Mouse (Mus musculus) lung, embryonic 15.5 days (tissue): ENCODE results near the gene Ackr4. TPM values are rescaled to one million over a fixed set of nuclear protein-coding genes. Genes with fewer than 3 reads are reported as not detected.

Experiments
- ATAC-seq: fragments of 200-750 bp; cut with Nextera tagmentation; 2 replicates; pipeline ENCODE4 v1.8.0; 2017; ENCODE audit warnings: moderate number of reproducible peaks, borderline replicate concordance; ENCODE audit not compliant: low FRiP score, low TSS enrichment; ENCODE audit errors: extremely low read depth
- H3K27ac ChIP-seq: fragments of 300-500 bp; sonication (generic); 2 replicates; pipeline ENCODE4 v1.5.1; 2015; ENCODE audit warnings: moderate library complexity, mild to moderate bottlenecking, inconsistent platforms
- H3K27me3 ChIP-seq: fragments of 300-500 bp; sonication (generic); 2 replicates; pipeline ENCODE4 v1.6.1; 2015; ENCODE audit warnings: inconsistent platforms
- H3K36me3 ChIP-seq: fragments of 300-500 bp; sonication (generic); 2 replicates; pipeline ENCODE4 v1.6.1; 2015; ENCODE audit warnings: inconsistent platforms
- H3K4me1 ChIP-seq: fragments of 300-500 bp; sonication (generic); 2 replicates; pipeline ENCODE4 v1.6.1; 2015; ENCODE audit warnings: inconsistent platforms
- H3K4me2 ChIP-seq: fragments of 300-500 bp; sonication (generic); 2 replicates; pipeline ENCODE4 v1.6.1; 2015; ENCODE audit warnings: inconsistent platforms, mild to moderate bottlenecking, moderate library complexity
- H3K4me3 ChIP-seq: fragments of 300-500 bp; sonication (generic); 2 replicates; pipeline ENCODE4 v1.5.1; 2015; ENCODE audit warnings: mild to moderate bottlenecking, inconsistent platforms
- H3K9ac ChIP-seq: fragments of 300-500 bp; sonication (generic); 2 replicates; pipeline ENCODE4 v1.6.1; 2015; ENCODE audit warnings: inconsistent platforms
- H3K9me3 ChIP-seq: fragments of 300-500 bp; sonication (generic); 2 replicates; pipeline ENCODE4 v1.6.1; 2016; ENCODE audit warnings: inconsistent platforms
- WGBS: fragments of 180-500 bp; shearing (Covaris S2); methylation state at CpG from one replicate; pipeline ENCODE4 v1.1.7; 2015; 5-methylcytosine and 5-hydroxymethylcytosine counted together
- polyA plus RNA-seq: library from polyadenylated mRNA; unstranded; fragments of >200 nt; fragmentation: Nextera tagmentation; extraction: Ambion mirVana; gene quantifications from 2 replicates; pipeline ENCODE4 v1.2.1, GENCODE M21; 2015

Ackr4 gene
- polyA plus RNA-seq, 1 experiment from 2014 or later, result 1.5 TPM

DNA sequence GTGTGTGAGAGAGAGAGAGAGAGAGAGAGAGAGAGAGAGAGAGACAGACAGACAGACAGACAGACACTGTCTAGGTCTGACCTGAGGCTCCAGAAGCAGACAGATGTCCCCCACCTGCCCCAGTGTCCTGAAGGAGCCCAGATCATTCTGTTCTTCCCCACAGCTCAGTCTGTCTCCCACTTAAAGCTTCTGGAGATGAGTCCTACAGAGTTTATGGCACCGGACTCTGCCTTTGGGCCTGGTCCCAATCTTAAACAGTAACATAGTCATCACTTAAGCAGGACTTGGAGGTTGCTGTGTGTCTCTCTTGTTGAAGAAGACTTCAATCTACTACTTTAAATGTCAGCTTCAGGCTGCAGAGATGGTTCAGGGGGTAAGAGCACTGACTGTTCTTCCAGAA is 48.0 kb downstream of the Ackr4 start:
- no peak for ATAC-seq
- H3K36me3 ChIP-seq, result no peaks in the 10 kb centered on the region
- no peak overlapping the region for H3K27ac ChIP-seq
- H3K4me3 ChIP-seq, result no peak overlapping the region
- no peak overlapping the region for H3K4me2 ChIP-seq
- H3K4me1 ChIP-seq, result no peaks in the 10 kb centered on the region
- H3K9ac ChIP-seq, result no peak overlapping the region
- 95% methylated on average over 1 of the region's 1 CpGs for WGBS
- H3K9me3 ChIP-seq, result no peaks in the 10 kb centered on the region
- no peaks in the 10 kb centered on the region for H3K27me3 ChIP-seq

GRCm38 (mm10) chr9:104075808-104076207 is 50.9 kb downstream of the Ackr4 start:
- Histone ChIP-seq H3K4me1 (no peaks in the 10 kb centered on the region), H3K27me3 (no peaks in the 10 kb centered on the region), H3K27ac (no peak overlapping the region), H3K36me3 (no peaks in the 10 kb centered on the region), H3K4me2 (no peak overlapping the region), H3K9me3 (no peaks in the 10 kb centered on the region), H3K4me3 (no peak overlapping the region), H3K9ac (no peak overlapping the region)
- ATAC-seq, result no peak
- WGBS, result 64% methylated on average over 2 of the region's 2 CpGs

GRCm38 (mm10) chr9:104070863-104071604 is 55.7 kb downstream of the Ackr4 start:
- H3K36me3 ChIP-seq, result no peaks in the 10 kb centered on the region
- no peak overlapping the region for H3K27ac ChIP-seq
- no peak overlapping the region for H3K4me3 ChIP-seq
- H3K4me2 ChIP-seq, result no peak overlapping the region
- no peaks in the 10 kb centered on the region for H3K9me3 ChIP-seq
- no peaks in the 10 kb centered on the region for H3K4me1 ChIP-seq
- H3K9ac ChIP-seq, result no peak overlapping the region
- 67% methylated on average over 8 of the region's 8 CpGs for WGBS
- H3K27me3 ChIP-seq, result no peaks in the 10 kb centered on the region
- ATAC-seq, result no peak

GRCm38 (mm10) chr9:104070241-104070640 is 56.5 kb downstream of the Ackr4 start:
- Histone ChIP-seq H3K27me3 (no peaks in the 10 kb centered on the region), H3K27ac (no peak overlapping the region), H3K4me3 (no peak overlapping the region), H3K4me1 (no peaks in the 10 kb centered on the region), H3K9ac (no peak overlapping the region), H3K9me3 (no peaks in the 10 kb centered on the region), H3K36me3 (no peaks in the 10 kb centered on the region), H3K4me2 (no peak overlapping the region)
- WGBS, result 66% methylated on average over 4 of the region's 4 CpGs
- ATAC-seq, result no peak

DNA sequence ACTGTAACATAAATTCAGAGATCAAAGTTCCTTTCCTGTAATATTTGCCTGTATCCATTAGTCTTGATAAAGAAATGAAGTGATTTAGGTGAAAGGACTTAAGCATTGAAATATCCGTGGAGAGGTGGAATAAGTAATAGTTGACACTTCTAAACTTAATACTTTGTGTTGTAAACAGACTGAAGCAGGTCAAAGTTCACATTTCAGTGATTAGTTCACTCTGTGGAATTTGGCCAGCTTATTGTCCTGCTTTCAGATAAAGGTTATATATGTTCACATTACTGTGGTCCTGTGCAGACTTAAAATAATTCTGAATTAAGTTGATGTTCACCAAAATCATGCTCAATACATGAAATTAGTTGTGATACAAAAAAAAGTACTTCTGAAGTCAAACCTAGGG is 62.2 kb downstream of the Ackr4 start:
- no peak overlapping the region for H3K27ac ChIP-seq
- no peaks in the 10 kb centered on the region for H3K9me3 ChIP-seq
- H3K4me1 ChIP-seq, result peaks cover 18% of the 10 kb centered on the region
- H3K4me3 ChIP-seq, result no peak overlapping the region
- no peak for ATAC-seq
- H3K9ac ChIP-seq, result no peak overlapping the region
- no peaks in the 10 kb centered on the region for H3K27me3 ChIP-seq
- WGBS, result 18% methylated on average over 1 of the region's 1 CpGs
- peaks cover 13% of the 10 kb centered on the region for H3K36me3 ChIP-seq
- H3K4me2 ChIP-seq, result no peak overlapping the region

DNA sequence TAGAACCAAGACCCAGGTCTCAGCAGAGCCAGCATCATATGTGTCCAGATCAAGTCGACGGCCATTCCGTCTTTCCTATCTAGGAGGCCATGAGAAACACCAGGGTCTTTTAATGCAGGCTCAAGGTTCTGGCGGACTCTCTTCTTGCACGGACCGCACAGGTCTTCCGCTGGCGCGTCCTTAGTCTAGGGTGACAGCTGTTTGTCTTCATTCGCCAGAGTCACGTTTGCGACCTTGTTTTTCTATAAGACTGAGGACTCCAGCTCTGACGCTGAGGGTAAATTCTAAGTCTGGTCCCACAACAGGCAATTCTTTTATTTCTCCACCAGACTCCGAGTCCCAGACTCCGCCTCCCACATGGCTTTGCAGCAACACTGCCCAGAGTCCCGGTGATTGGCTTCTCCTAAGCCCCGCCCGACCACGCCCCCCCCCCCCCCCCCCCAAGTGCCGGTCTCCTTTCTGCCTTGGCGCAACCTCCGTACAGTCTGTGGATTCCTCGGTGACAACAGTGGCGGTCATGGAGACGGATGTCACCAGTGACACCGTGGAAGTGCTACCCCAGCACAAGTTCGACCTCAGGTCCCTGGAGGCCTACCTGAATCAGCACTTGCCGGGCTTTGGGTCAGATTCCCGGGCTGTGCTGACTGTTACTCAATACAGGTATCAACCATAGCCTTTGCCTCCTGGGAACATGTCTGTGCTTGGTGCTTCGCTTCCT is 63.3 kb downstream of the Ackr4 start, which contains the start of gene Acad11:
Gene Acad11 (plus strand): TSS at position 134 of the 718 bp plus-strand sequence.
- Histone ChIP-seq H3K36me3 (peaks cover 15% of the 10 kb centered on the region), H3K9ac (peak within 1 kb of the TSS; percentile 86), H3K27me3 (no peaks in the 10 kb centered on the region), H3K4me1 (peaks cover 18% of the 10 kb centered on the region), H3K27ac (peak within 1 kb of the TSS; percentile 76), H3K9me3 (no peaks in the 10 kb centered on the region), H3K4me3 (peak within 1 kb of the TSS; percentile 99), H3K4me2 (peak within 1 kb of the TSS; percentile 89)
- peak; percentile 96 for ATAC-seq
- 0% methylated on average over 30 of the region's 30 CpGs for WGBS

DNA sequence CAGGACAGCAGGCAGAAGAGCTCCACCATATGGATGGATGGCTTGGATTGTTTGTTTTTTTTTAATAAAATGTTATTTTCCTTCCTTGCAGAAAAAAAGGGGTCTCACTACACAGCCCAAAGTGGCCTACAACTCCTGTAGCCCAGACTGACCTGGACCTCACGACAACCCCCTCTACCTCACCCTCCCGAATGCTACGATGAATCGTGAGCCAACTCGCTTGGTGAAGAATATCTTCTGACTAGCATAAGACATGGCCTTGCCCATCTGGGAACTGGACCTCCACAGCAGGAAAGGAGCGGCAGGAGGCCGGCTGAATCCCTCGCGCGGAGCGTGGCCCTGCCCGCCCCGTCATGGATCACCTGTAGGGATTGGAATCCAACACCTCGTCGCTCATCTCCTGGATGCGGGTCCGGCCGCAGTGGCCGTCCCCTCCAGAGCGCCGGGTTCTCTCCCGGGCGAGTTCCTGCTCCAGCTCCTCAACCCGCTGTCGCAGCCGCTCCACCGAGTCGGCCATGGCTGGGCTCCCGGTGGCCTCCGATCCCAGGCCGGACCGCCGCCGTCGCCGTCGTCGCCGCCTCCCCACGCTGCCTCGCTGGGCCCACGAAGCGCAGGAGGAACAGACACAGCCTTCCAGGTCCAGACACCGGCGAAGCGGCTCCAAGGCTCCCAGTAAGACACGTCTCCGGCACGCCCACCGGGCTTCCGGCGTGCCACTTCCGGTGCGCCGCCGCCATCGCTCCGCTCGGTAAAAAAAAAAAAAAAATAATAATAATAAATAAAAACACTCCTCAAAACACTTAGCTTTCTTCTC is 64.1 kb downstream of the Ackr4 start, which contains the start of gene Uba5:
Gene Uba5 (minus strand): TSS at position 705 of the 814 bp plus-strand sequence.
- Histone ChIP-seq H3K9ac (peak within 1 kb of the TSS; percentile 86), H3K4me1 (peaks cover 18% of the 10 kb centered on the region), H3K27ac (peak within 1 kb of the TSS; percentile 76), H3K27me3 (no peaks in the 10 kb centered on the region), H3K4me2 (peak within 1 kb of the TSS; percentile 89), H3K4me3 (peak within 1 kb of the TSS; percentile 99), H3K9me3 (no peaks in the 10 kb centered on the region), H3K36me3 (peaks cover 22% of the 10 kb centered on the region)
- under 1% methylated on average over 59 of the region's 59 CpGs for WGBS
- peak; percentile 74 for ATAC-seq

DNA sequence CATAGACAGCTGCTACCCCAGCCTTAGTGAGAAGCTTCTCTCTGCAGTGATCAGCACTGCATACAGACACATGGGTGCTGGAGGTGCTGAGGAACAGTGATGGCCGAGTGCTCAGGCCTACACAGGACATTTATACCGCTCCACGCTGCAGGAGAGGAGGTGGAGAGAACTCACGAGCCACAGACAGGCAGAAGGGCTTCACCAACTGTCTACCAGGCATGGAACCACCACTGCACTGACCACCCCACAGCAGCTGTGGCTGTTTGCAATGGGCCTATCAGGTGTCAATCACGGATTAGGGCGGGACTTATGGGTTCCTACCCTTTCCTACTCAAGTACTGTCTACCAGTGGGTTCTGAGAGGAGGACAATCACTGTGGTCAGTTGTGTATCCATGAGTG is 75.7 kb downstream of the Ackr4 start:
- 93% methylated on average over 6 of the region's 6 CpGs for WGBS
- Histone ChIP-seq H3K9ac (no peak overlapping the region), H3K4me2 (no peak overlapping the region), H3K36me3 (peaks cover 87% of the 10 kb centered on the region), H3K4me3 (no peak overlapping the region), H3K27me3 (no peaks in the 10 kb centered on the region), H3K9me3 (no peaks in the 10 kb centered on the region), H3K27ac (no peak overlapping the region), H3K4me1 (no peaks in the 10 kb centered on the region)
- no peak for ATAC-seq

- Histone ChIP-seq H3K4me2 (no peak overlapping the region), H3K9ac (no peak overlapping the region), H3K27ac (no peak overlapping the region), H3K9me3 (no peaks in the 10 kb centered on the region), H3K36me3 (peaks cover 28% of the 10 kb centered on the region), H3K27me3 (no peaks in the 10 kb centered on the region), H3K4me3 (no peak overlapping the region), H3K4me1 (no peaks in the 10 kb centered on the region)
- no peak for ATAC-seq
- 75% methylated on average over 4 of the region's 4 CpGs for WGBS
Measured at GRCm38 (mm10) chr9:104043676-104044075, 83.1 kb downstream of the Ackr4 start.

GRCm38 (mm10) chr9:104040362-104040761 is 86.4 kb downstream of the Ackr4 start, which contains the start of gene Gm28305:
TSS of gene Gm28305 (plus strand) at chr9:104040662.
- WGBS, result 58% methylated on average over 2 of the region's 2 CpGs
- H3K4me3 ChIP-seq, result no peak within 1 kb of the TSS
- H3K36me3 ChIP-seq, result peaks cover 26% of the 10 kb centered on the region
- no peak within 1 kb of the TSS for H3K27ac ChIP-seq
- H3K9ac ChIP-seq, result no peak within 1 kb of the TSS
- H3K9me3 ChIP-seq, result no peaks in the 10 kb centered on the region
- H3K4me1 ChIP-seq, result no peaks in the 10 kb centered on the region
- no peaks in the 10 kb centered on the region for H3K27me3 ChIP-seq
- H3K4me2 ChIP-seq, result no peak within 1 kb of the TSS
- ATAC-seq, result no peak

DNA sequence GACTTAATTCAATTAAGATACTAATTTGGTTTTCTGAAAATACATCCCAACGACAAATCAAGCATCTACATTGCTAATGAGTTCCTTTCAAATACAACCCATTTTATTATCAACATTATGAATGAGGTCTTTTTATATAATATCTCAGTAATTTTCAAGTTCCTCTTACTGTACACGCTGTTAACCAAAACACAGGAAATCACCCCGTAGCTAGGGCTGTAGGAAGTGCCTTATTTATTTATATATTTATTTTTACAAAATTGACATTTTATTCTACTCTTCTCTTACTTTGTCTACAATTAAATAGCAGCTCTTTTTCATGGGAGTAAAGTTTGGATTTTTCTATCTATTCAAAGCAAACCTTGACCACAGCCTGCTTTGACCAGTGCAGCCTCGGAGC is 87.0 kb downstream of the Ackr4 start:
- ATAC-seq, result no peak
- Histone ChIP-seq H3K4me3 (no peak overlapping the region), H3K27me3 (no peaks in the 10 kb centered on the region), H3K27ac (no peak overlapping the region), H3K4me1 (no peaks in the 10 kb centered on the region), H3K9me3 (no peaks in the 10 kb centered on the region), H3K4me2 (no peak overlapping the region), H3K9ac (no peak overlapping the region), H3K36me3 (peaks cover 26% of the 10 kb centered on the region)
- 73% methylated on average over 4 of the region's 4 CpGs for WGBS
